Mouse (Mus musculus) lung, postnatal 10 days (tissue): ENCODE data around the gene Slc12a1.
"Not testable (repeated sequence)": the region's sequence is repeated elsewhere in the genome, so short reads cannot be mapped to it uniquely, and the experiment has no call there.

Experiments used
- DNase-seq: peaks from one replicate; pipeline ENCODE4 v3.0.0; 2021

Gene Slc12a1

DNA sequence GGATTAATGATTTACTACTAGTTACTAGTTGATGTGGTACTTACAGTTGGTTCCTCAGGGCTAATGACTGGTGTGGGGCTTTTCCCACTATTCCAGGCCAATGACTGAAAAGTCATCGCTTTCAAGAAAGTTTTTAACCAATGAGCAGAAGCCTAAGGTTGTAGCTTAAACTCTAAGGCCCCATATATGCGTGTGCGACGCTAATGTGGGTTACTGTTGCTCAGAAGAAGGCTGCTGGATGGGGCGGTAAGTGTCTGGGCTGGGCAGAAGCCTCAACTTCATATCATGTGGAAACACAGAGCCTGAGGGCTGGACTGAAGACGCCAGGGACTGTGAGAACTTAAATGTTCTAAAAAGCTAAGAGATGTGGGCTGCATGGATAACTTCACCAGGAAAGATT is at the start of gene Slc12a1:
Gene Slc12a1 (plus strand): TSS at position 118 of the 400 bp plus-strand sequence.
- DNase-seq: no peak

DNA sequence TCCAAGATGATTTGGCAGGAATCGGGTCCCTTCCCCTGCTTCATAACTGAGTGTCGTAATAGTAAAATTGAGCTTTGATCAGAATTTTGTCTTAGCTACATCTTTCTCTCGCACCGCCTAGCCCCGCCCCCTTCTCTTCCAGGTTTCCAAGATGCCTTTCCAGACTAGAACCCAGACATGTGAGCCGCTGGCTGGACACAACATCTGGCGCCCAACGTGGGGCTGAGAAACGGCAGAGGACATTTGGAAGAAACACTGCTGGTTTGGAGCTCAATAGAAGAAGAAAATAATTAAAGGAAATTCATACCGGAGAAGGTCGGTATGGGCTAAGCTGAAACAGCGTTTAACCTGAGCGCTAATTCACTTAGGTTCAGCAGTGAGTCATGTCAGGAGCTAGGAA is 47.8 kb upstream of the Slc12a1 start:
- DNase-seq: not testable (repeated sequence)

DNA sequence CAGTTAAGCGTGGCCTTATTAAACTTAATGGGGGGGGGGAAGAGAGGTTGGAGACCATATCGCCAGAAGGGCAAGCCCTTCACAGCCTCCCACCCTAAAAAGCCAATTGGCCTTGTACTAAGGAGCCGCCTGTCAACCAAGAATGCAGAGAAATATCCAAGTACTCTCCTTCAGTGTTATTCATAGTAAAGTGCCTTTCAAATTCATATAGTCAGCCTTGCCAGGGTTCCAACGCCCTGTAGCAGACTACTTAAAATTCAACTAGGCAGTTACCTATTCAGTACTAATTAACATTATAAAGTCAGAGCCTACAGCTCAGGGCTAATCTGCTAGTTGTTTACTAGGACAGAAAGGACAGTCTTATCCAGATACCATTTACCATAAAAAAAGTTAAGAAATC is 45.8 kb upstream of the Slc12a1 start:
- DNase-seq: not testable (repeated sequence)

DNA sequence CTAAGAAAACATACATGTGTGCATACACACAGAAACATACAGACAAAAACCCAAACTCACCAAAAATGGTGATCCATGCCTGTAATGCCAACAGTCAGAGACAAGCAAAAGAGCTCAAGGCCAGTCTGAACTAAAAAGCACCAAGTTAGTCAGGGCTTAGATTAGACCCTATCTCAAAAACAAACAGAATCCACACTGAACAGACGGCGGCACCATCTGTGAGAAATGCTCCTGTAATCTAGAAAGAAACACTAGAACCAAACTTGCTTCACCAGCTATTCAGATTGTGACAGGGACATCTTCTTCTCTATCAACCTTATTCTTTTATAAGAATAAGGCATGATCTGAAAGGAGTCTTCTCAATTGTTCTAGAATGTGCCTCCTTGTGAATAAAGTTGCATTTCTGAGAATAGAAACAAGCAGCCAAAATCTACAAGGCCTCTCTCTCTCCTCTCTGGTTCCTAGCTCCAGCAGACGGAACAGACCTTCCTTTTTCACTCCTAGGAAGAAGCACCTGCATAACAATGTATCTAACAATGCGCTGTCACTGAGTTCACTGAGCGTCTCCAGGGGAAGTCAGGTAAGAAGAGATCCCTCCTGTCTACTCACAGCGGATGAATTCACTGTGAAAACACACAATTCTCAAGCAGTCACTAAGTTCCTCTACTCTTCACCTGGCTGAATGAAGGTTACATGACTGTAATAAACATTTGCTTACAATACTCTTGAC is 32.8 kb upstream of the Slc12a1 start:
- no peak for DNase-seq

DNA sequence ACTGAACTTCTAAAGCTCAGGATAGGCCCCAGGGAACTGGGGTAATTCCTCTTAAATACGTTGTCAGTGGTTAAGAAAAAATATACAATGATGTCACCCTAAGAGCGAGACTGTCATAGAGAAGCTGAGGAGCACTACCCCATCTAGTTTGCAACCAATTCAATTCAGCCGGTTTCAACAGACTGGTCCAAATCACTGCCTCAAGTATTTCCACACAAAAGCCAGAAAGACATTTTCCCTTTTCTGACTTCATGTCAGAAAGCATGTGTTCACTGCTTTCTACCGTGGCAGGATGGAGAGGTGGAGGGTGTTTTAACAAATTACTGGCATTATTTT is 30.0 kb upstream of the Slc12a1 start:
- no peak for DNase-seq

DNA sequence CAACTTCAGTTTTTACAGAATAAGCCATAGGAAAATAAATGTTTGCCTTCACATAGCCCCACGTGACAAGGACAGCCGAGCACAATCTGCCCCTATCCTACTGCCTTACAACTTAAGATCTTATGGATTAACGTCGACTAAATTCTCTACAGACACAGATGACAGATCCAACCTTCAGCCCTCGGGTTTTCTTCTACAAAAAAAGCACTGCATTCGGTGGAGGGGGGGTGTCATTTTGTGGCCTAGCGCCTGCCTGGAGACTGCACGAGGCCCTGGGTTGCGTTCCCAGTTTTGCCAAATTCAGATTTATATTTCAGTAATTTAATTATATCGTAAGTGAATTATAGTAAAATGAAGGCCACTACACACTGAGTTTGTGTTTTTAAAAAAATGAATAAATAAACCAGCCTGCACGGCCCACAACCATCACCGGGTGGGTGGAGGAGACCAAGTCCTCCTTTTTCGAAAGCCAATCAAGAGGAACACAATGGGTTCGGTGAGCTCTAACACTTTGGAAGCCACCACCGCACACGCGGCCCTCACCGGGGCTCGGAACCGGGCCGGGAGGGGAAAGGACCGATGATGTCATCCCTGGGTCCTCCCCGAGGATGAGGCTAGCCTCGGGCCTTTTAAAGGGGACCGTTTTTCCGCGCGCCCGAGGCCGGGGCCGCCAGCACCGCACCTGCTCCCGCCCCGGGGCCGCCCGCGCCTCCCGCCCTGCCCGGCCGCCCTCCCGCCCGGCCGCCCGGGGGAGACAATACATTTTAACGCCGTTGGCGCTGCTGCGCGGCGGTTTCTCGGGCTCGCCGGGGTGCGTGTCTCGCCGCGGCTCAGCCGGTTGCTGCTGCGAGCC is 29.5 kb upstream of the Slc12a1 start:
- peak; percentile 52 for DNase-seq

DNA sequence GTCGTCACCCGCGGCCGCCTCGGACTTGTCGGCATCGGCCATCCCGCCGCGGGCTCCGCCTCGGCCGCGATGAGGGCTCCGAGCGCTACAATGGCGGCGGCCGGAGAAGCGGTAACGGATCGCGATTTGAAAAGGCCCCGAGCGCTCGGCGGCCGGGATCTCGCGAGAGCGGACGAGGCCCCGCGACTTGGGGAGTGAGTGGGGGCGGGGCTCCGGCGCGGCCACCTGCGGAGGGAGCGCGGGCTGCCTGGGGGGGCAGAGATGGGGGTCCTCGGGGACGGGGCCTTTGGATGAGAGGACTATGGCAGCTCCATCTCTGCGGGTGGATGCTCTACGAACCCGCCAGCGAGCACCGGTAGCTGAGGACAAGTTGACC is 28.8 kb upstream of the Slc12a1 start, which contains the start of gene Myef2:
Gene Myef2 (minus strand): TSS at position 185 of the 376 bp plus-strand sequence.
- peak; percentile 86 for DNase-seq

DNA sequence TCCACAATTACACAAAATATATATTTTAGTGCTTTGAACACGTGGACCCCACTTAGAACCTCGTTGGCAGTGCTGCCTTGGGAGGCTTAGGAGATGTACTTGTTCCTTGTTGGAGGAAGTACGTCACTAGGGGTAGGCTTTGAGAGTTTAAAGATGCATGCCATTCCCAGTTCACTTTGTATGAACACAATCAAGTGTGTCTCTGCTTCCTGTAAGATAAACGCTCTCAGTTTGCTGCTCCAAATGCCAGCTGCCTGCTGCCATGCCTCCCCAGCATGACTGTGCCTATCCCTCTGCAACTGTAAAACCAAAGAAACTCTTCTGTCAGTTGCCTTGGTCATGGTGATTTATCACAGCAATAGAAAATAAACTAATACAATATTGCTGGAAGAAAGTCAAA is 26.5 kb upstream of the Slc12a1 start:
- DNase-seq: no peak

DNA sequence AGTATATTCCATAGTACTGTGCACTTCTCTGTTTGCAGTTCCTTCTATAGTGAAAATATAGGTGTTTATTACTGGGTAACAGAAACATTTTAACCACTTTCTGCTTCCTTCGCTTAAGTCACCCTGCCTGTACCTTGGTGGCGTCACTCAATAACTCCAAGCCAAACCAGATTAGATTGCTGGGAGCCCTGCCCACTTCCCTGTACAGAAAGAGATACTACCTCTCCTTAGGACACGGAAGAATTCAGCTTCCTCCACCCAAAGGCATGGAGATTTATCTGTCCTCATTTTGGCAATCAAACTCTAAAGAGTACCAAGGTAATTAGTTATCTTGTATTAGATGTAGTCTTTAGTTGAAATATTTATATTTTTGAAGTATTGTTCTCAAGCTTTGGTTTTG is 25.5 kb upstream of the Slc12a1 start:
- DNase-seq: no peak

DNA sequence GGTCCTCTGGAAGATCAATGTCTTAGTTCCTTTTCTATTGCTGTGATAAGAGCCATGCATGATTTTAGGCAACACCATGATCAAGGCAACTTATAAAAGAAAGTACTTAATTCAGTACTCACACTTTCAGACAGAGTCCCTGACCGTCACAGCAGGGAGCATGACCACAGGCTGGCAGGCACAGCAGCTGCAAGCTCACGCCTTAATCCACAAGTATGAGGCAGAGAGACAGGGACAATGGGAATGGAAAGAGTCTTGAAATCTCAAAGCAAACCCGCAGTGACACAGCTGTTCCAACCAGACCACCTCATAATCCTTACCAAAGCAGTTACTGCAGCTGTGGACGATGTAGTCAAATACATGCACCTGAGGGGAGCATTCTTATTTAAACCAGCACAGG is 18.2 kb upstream of the Slc12a1 start:
- DNase-seq: no peak

DNA sequence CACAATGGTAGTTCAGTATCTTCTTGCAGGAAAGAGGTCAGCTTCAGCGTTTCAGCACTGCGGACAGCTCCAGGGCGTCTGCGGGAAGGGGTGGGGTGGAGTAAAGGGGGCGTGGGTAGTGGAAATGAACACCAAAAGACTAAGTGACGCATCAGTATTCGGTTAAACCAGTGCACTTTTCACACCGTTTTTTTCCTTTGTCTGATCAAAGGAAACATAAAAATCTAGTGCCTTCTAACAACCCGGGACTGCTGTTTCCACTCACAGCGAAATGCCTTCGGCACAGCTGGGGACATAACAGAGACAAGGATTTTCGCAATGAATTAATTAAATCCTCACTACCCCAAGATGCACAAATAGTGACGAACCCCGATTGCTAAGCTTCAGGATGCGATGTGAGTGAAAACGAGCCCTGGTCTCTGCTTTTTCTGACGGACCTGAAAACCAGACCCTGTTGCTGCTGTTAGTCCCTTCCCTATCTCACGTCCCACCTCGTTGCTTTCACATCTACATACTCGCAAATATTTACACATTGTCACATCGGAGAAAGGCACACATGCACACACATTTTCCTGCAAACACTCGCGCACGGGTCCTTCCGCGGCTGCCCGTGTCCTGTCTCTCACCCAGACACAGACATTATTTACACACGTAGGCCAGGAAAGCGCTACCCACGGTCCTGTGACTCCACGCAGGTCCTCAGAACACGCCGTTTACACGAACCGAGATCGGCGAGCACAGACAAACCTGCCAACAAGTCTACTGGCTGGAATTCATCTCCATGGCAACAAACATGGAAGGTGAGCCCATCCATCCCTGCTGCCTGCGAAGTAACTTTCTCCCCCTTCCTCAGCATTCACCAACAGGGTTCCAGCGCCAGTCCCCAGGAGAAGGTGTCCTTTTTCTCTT is 16.1 kb upstream of the Slc12a1 start, which contains the start of gene Ctxn2:
Gene Ctxn2 (plus strand): TSS at position 790 of the 909 bp plus-strand sequence.
- DNase-seq: peak; percentile 90

DNA sequence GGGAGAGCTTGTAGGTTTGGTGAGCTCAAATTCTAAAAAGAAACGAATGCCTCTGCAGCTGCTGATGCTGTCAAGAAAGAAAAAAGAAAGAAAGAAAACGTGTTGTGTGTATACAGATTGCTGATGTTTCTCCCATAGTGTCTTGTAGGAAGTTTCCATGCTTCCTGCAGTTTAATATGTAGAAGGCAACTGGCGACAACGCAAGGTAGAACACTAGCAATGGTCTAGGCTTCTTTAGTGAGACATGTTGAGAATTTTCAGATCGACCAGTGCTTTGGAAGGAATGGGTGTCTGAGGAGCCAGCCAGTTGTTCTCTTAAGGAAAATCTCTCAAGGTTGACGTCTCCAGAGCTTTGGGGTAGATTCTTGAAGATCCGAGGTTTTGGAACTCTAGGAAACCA is 15.5 kb upstream of the Slc12a1 start:
- no peak for DNase-seq

DNA sequence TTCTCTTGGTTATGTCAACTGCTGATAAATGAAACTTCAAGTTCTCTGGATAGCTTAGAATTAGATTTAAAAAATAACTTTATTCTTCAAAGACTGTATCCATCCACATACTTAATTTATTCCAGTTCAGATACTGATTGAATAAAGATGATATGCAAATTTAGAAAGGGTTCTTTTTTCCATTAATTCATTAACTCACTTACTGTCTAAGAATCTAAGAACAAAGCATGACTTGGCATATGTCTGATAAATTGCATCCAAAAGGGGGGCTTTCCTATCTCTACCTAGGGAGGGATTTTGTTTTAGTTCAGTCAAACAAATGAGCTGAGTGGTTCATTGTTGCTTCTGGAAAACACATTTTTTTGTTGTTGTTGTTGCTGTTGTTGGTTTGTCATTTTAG is 10.0 kb upstream of the Slc12a1 start:
- no peak for DNase-seq

DNA sequence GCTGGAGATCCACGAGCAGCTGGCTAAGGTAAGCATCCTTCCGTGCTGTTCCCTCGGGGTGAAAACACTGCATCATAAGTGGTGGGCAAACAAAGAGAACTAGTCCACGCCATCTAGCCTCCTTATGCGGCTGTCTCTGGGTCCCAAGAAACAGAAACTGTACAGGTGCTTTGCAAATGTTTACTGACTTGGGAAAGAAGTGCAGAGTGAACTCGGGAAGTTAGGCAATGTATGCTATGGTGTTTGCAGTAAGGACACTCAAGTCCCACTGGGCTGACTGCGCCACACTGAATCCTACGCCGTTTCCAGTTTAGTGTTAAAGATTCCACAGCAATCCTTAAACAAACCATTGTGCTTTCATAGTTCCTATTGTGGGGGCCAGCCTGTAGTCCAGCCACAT is 2.0 kb downstream of the Slc12a1 start:
- DNase-seq: peak; percentile 25

DNA sequence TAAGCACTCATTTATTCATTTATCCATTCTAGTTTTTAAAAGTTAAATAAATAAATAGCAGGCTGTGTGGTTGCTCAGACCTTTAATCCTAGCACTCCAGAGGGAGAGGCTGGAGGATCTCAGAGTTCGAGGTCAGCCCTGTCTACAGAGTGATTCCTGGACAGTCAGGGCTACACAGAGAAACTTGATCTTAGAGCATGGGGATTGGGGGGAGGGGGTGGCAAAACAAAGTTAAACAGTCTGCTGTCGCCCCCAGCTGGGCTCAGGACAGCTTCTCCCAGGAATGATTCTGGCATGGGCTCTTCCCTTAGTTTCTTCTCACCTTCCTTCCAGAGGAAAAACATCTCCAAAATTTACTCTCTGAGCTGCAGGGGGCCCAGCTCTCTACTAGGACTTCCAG is 3.2 kb downstream of the Slc12a1 start:
- no peak for DNase-seq

DNA sequence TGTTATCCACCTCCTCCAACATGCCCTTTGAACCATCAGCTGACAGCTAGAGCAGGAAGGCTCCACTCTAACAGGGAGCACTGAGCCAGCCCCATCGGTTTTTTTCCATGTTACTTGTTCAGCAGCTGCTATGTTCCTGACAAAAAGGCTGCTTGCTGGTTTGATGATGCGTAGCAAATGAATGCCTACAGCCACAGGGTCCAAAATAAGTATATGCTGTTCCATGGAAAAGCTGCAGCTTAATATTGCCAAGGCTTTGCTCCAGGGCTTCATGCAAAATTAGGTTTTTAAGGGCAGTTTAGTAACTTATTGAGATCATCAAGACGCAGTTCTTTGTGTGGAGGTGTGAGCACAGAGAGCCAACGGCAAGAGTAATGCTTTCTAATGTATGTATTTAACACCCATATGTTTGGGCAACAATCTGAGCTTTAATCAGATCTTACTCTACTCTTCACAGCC is 9.7 kb downstream of the Slc12a1 start:
- no peak for DNase-seq

DNA sequence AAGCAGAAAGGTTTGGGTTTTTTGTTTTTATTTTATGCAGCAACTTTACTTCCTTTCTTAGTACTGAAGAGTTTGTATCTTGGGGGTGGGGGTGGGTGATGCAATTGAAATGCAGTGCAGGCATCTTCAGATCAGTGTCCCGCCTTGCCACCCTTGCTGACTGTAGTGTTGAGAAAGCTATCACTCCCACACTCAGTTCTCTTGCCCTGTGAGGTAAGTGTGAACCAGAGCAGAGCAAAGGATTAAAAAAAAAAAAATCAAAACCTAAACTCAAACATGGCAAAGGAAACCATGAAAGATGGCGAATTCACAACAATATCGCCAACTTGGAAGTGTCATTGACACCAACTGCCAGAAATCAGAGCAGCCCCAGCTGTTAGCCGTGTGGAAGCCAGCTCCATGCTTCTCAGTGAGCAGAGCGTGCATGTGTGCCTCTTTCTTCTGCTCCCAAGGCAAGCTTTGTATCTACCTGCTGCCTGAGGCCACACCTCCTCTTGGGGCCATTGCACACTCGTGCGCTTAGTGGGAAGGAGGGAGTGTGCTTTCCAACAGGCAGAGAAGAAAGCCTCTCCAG is 26.0 kb downstream of the Slc12a1 start:
- DNase-seq: peak; percentile 11

DNA sequence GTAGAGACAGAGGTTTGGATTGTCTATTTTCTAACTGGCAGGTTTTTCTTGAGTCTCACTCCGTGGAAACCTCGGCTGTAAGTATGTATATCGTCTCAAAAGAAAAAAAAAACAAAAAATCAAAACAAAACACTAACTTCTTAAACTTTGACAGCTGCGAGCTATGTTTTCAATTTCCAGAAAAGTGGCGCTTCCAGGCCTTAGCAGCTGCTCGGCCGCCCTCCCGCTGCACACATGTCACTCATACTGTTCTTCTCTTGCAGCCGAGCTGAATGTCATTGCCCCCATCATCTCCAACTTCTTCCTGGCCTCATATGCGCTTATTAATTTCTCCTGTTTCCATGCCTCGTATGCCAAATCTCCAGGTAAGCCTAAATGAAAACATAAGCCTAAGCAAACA is 35.6 kb downstream of the Slc12a1 start:
- no peak for DNase-seq

DNA sequence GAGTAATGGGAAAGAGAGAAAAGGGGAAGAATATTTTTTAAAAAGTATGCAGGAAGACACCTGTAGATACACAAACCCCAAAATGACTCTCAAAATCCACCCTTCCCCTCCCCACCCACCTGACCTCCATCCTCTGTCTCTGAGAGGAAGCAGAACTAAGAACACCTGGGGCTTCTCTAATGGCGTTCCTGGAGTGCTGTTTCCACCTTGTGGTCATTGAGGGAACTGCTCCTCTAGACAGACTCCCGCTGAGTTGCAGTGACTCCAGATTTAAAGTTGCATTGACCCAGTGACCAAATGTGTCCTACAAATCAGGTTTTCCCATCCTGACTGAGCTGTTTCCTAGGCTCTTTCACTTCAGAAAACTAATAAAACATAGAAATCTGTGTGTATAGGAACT is 36.9 kb downstream of the Slc12a1 start:
- DNase-seq: peak; percentile 73

DNA sequence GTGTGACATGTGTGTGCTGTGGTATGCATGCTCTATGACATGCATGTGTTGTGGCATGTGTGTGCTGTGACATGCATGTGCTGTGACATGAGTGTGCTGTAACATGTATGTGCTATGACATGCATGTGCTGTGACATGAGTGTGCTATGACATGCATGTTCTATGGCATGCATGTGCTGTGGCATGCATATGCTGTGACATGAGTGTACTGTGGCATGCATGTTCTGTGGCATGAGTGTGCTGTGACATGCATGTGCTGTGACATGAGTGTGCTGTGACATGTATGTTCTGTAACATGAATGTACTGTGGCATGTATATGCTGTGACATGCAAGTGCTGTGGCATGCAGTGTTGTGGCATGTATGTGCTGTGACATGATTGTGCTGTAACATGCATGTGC is 40.6 kb downstream of the Slc12a1 start:
- no peak for DNase-seq

DNA sequence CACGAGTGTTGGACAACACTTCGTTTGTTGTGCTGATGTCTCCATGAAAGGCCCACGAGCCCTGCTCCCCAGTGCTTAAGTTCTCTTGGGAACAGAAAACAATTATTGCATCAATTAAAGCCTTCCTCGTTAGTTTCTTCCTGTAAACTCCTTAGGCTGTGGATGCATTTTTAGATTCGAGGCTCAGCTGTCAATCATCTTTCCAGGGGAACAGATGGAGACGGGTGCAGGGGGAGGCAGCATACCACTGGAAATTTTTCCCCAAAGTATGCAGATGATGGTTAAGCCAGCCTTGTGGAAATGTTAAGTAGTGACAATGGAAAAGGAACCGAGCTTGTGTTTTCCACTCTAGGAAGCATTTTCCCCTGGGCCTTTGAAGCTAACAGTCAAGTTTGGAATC is 44.5 kb downstream of the Slc12a1 start:
- no peak for DNase-seq

DNA sequence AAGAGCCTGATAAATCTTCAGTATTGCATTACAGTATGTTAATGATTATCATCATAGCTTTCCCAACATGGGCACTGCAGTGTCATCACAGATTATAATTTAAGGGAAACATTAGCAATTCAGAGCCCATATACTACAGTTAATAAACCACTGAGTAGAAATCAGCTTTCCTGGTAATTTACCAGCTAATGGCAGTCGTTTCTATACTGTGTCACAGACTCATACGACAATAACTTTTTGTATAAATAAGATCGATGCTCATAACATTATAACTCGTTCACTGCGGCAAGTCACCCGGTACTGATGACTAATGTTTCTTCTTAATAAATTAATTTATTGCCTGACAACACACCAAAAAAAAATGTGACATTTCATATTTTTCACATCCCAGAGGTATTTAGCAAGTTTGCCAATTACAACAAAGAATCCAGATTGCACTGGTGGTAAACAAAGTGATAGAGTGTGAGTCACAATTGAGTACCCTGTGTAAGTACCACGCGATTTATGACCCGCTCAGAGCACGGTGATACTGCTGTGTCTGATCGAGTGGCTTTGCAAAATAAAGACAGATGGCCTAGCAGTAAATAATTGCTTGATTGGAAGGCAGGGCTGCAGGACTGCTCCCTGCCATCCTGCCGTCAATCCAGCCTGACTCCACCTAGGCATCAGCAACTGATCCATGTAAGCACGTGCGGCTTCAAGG is 56.7 kb downstream of the Slc12a1 start:
- no peak for DNase-seq
